Mouse (Mus musculus): ENCODE data around the gene Tigd4.

DNA sequence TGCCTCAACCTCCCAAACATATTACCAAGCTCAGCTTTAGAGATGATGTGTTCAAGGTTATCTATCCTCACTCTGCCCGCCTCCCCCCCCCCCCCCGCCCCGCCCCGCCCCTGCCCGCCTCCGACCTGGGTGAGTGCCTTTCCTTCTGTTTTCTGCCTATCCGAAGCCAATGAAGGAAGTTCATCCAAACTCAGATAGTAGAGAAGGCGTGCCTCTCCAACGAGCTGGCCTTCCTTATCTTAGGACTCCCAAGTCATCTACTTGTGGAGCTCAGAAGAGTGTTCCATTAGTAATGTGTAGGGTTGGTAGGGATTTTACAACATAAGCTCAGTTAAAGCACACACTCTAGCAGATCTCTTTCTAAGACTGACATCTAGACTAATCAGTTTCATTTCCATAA, 9.8 kb downstream of the Tigd4 start:
- TF ChIP-seq BHLHE40 (IDR thresholded peaks at IDR 0.05; ENCODE audit: low read depth, low read length), result no peak
- TF ChIP-seq MAZ (IDR thresholded peaks at IDR 0.05; ENCODE audit: low read depth, low read length), result no peak
- TF ChIP-seq CTCF (conservative IDR thresholded peaks at IDR 0.05 in 1 of 2, IDR thresholded peaks at IDR 0.05 in 1 of 2; ENCODE audit: low read depth in 2 of 2, low read length in 2 of 2), result no peak
- TF ChIP-seq POLR2A (IDR thresholded peaks at IDR 0.05; ENCODE audit: low read depth, low read length), result no peak

Data from CH12.LX (cell line).